In the genomic region with DNA sequence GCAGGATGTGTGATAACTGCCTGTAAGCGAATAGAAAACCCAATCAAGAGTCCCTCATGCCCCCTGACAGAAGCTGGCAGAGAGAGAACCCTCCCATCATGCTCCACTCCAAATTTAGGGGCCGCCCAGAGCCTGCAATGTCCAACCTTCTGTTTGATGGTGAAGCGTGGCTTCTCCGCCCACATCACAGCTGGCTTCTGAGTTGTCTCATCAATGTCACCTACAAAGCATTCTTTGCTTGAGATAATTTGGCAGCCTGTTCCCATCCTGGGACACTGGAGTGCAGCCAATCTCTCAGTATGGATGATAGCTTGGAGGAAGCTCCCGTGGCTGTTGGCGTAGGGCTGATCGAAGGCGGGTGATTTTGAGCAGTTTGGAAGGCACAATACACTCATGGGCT, we compare ENCODE assay signal across 10 mouse cellular contexts. TPM values are rescaled to one million over a fixed set of nuclear protein-coding genes. Genes with fewer than 3 reads are reported as not detected.
DNase-seq lines count a peak whose midpoint lies in the region; ATAC-seq and TF ChIP-seq lines count a peak whose summit lies in the region.
"Had no signal": no experiment of that assay in that cellular context is flagged by ENCODE, and none has a peak within 500 bp of the region (broad histone marks: within the 10 kb centered on the region; RNA-seq: fewer than 3 reads in every experiment).

No protein-coding gene starts in this region.

- H3K4me3 ChIP-seq in heart, postnatal 0 days (ENCODE audit: low read depth, low read length): no peak overlapping the region
- H3K4me3 ChIP-seq: neural tube, embryonic 13.5 days had no signal

- peak; percentile 62 for ATAC-seq in heart, postnatal 0 days (ENCODE audit: insufficient read depth, low read depth)

- no peaks in the 10 kb centered on the region for H3K9me3 ChIP-seq in heart, postnatal 0 days (replicated peaks; ENCODE audit: control insufficient read depth, low read length)

- DNase-seq in ZHBTc4 (ENCODE audit: low read depth, low spot score): peak; percentile 6
- DNase-seq in cerebellum, adult 9-11 months: peak; percentile 23
- peak; percentile 35 for DNase-seq in heart, postnatal 0 days (ENCODE audit: low spot score)
- peak; percentile 60 to 67 for DNase-seq in left cerebral cortex, postnatal 36 days (ENCODE audit: low spot score in 2 of 2)
- DNase-seq in adrenal gland, postnatal 14 days: no peak
- DNase-seq in gastrocnemius, postnatal 25 days: no peak
- DNase-seq in kidney, postnatal 4 days: no peak
- no peak for DNase-seq in ovary, postnatal 10 days (ENCODE audit: low spot score)

- TF ChIP-seq CTCF in heart, postnatal 0 days (IDR thresholded peaks at IDR 0.05; ENCODE audit: low read depth): no peak

- H3K27me3 ChIP-seq in heart, postnatal 0 days (ENCODE audit: control insufficient read depth, insufficient read depth, low read length): no peaks in the 10 kb centered on the region
- H3K27me3 ChIP-seq: neural tube, embryonic 13.5 days had no signal

- intact Hi-C loops in left cerebral cortex, postnatal 36 days (cut with DNase I): no loop called here

- no peak for TF ChIP-seq EP300 in heart, postnatal 0 days (IDR thresholded peaks at IDR 0.05; ENCODE audit: low read depth)

- H3K4me2 ChIP-seq in heart, postnatal 0 days (ENCODE audit: low read depth, low read length): peak overlapping the region; percentile 38
- H3K4me2 ChIP-seq: neural tube, embryonic 13.5 days had no signal

- H3K9ac ChIP-seq in heart, postnatal 0 days (replicated peaks; ENCODE audit: low read depth, low read length): no peak overlapping the region
- H3K9ac ChIP-seq: neural tube, embryonic 13.5 days had no signal

- WGBS in heart, postnatal 0 days: 24% methylated on average over 8 of the region's 8 CpGs

- no peaks in the 10 kb centered on the region for H3K4me1 ChIP-seq in heart, postnatal 0 days (ENCODE audit: control insufficient read depth, insufficient read depth)
- H3K4me1 ChIP-seq: neural tube, embryonic 13.5 days had no signal

- no peaks in the 10 kb centered on the region for H3K36me3 ChIP-seq in heart, postnatal 0 days (replicated peaks; ENCODE audit: control insufficient read depth, insufficient read depth, low read length)
- H3K36me3 ChIP-seq: G1E; neural tube, embryonic 13.5 days had no signal

- H3K27ac ChIP-seq in heart, postnatal 0 days (ENCODE audit: low read depth): no peak overlapping the region
- H3K27ac ChIP-seq: neural tube, embryonic 13.5 days had no signal

RNA-seq across cellular contexts. Expression of a gene that starts 34.9 kb away (rescaled TPM):
- 0.04 and 0.08 TPM in 2 replicates for total RNA-seq in heart, postnatal 0 days (2014; rRNA removed; ENCODE audit: low replicate concordance)
- 0.07 TPM in 2 replicates for polyA plus RNA-seq in heart, postnatal 0 days (2015; fragmentation: Nextera tagmentation; extraction: Ambion mirVana)
- total RNA-seq in left cerebral cortex, postnatal 36 days (2021): 10 to 100 TPM; 36.7 to 42.1 TPM
- total RNA-seq in adrenal gland, postnatal 14 days (2021): 0.11 TPM in 2 replicates
- total RNA-seq in gastrocnemius, postnatal 25 days (2021): under 1 TPM; 0.05 to 0.16 TPM
- polyA plus RNA-seq: G1E had no signal

Comparison
In these comparisons a context has a peak if more than half of its experiments do, and no peak if none do; other contexts are left out.
1. DNase-seq: peak in ZHBTc4 (single experiment), cerebellum, adult 9-11 months (single experiment), heart, postnatal 0 days (single experiment) and left cerebral cortex, postnatal 36 days (2 of 2); none in adrenal gland, postnatal 14 days (single experiment), gastrocnemius, postnatal 25 days (single experiment), kidney, postnatal 4 days (0 of 2) and ovary, postnatal 10 days (single experiment).
2. RNA of a gene that starts 34.9 kb away (total RNA-seq): 36.7 to 42.1 TPM in left cerebral cortex, postnatal 36 days; 0.05 to 0.16 TPM in gastrocnemius, postnatal 25 days, 0.11 TPM in adrenal gland, postnatal 14 days and 0.04 to 0.08 TPM in heart, postnatal 0 days; every median in the first group is over 10 times any median in the second.